12 mouse cellular contexts compared by ENCODE assay signal in genomic region chr14:54569451-54570392, GRCm38 (mm10). TPM values are rescaled to one million over a fixed set of nuclear protein-coding genes. Genes with fewer than 3 reads are reported as not detected.
DNase-seq lines count a peak whose midpoint lies in the region; ATAC-seq and TF ChIP-seq lines count a peak whose summit lies in the region.
"Had no signal": no experiment of that assay in that cellular context is flagged by ENCODE, and none has a peak within 500 bp of the region (broad histone marks: within the 10 kb centered on the region; RNA-seq: fewer than 3 reads in every experiment).

No protein-coding gene starts in this region.

- ATAC-seq in lung, embryonic 14.5 days (ENCODE audit: insufficient read depth) = no peak
- ATAC-seq in neural tube, embryonic 13.5 days (ENCODE audit: low read depth) = no peak
- ATAC-seq: inflammation-experienced regulatory T-cells, adult 6 months had no signal

- peak; percentile 43 for DNase-seq in embryo, embryonic 10.5 days (ENCODE audit: low spot score)
- DNase-seq in embryo, embryonic 10 days (ENCODE audit: low spot score) = no peak
- no peak for DNase-seq in lung, embryonic 14.5 days
- no peak for DNase-seq in lung, postnatal 14 days
- DNase-seq in heart, postnatal 25 days (ENCODE audit: low spot score) = peak; percentile 33
- DNase-seq in ovary, postnatal 36 days (ENCODE audit: low spot score) = no peak
- no peak for DNase-seq in cerebellum, adult 9-10 months

- H3K27me3 ChIP-seq in lung, embryonic 14.5 days (ENCODE audit: insufficient read depth, low read length) = no peaks in the 10 kb centered on the region
- H3K27me3 ChIP-seq in neural tube, embryonic 13.5 days = peaks cover 12% of the 10 kb centered on the region

- no peak overlapping the region for H3K4me3 ChIP-seq in lung, embryonic 14.5 days (ENCODE audit: low read depth, low read length)
- H3K4me3 ChIP-seq in neural tube, embryonic 13.5 days = no peak overlapping the region

- H3K4me1 ChIP-seq in lung, embryonic 14.5 days (ENCODE audit: insufficient read depth) = peaks cover 15% of the 10 kb centered on the region
- peaks cover 43% of the 10 kb centered on the region for H3K4me1 ChIP-seq in neural tube, embryonic 13.5 days (replicated peaks)

- H3K4me2 ChIP-seq in lung, embryonic 14.5 days = no peak overlapping the region
- no peak overlapping the region for H3K4me2 ChIP-seq in neural tube, embryonic 13.5 days

- H3K9me3 ChIP-seq in lung, embryonic 14.5 days (ENCODE audit: low read depth, low read length) = no peaks in the 10 kb centered on the region
- H3K9me3 ChIP-seq in neural tube, embryonic 13.5 days = no peaks in the 10 kb centered on the region

- H3K9ac ChIP-seq in lung, embryonic 14.5 days = no peak overlapping the region
- 0 out of 2 replicates have a peak overlapping the region, but pooled peaks have one; percentile 31 for H3K9ac ChIP-seq in neural tube, embryonic 13.5 days

- intact Hi-C loops in heart, postnatal 25 days (cut with DNase I) = loop anchor here (1.0 to 10.0 kb wide), 3 partner anchors 72 to 345 kb away; partner anchors contain the start of genes Cdh24 and Gm29776

- no peak for TF ChIP-seq CTCF in lung, embryonic 14.5 days (IDR thresholded peaks at IDR 0.05; ENCODE audit: low read depth)

- H3K36me3 ChIP-seq in lung, embryonic 14.5 days (ENCODE audit: insufficient read depth) = peaks cover 79% of the 10 kb centered on the region
- H3K36me3 ChIP-seq in neural tube, embryonic 13.5 days = peaks cover 17% of the 10 kb centered on the region

- H3K27ac ChIP-seq in lung, embryonic 14.5 days (ENCODE audit: low read depth) = peak overlapping the region; percentile 21; the same call in 1 of the 2 replicates
- no peak overlapping the region for H3K27ac ChIP-seq in neural tube, embryonic 13.5 days (replicated peaks)

- WGBS in lung, embryonic 14.5 days = 58% methylated on average over 17 of the region's 17 CpGs
- WGBS in neural tube, embryonic 13.5 days = 68% methylated on average over 17 of the region's 17 CpGs

RNA-seq across cellular contexts. Expression of gene Ajuba, which starts 7.6 kb away (rescaled TPM):
- 37.8 and 43.6 TPM in 2 replicates for polyA plus RNA-seq in lung, embryonic 14.5 days (2014; fragmentation: Nextera tagmentation; extraction: Ambion mirVana)
- total RNA-seq in heart, postnatal 25 days (2021) = 1 to 10 TPM; 6.0 to 6.5 TPM
- polyA plus RNA-seq in neural tube, embryonic 13.5 days (2015; fragmentation: Nextera tagmentation; extraction: Ambion mirVana) = 11.3 and 15.5 TPM in 2 replicates

RNA-seq across cellular contexts. Expression of gene Haus4, which starts 15.3 kb away (rescaled TPM):
- 53.0 and 60.3 TPM in 2 replicates for polyA plus RNA-seq in lung, embryonic 14.5 days (2014; fragmentation: Nextera tagmentation; extraction: Ambion mirVana)
- total RNA-seq in heart, postnatal 25 days (2021) = 1 to 10 TPM; 3.2 to 3.6 TPM
- polyA plus RNA-seq in neural tube, embryonic 13.5 days (2015; fragmentation: Nextera tagmentation; extraction: Ambion mirVana) = 26.3 and 28.6 TPM in 2 replicates

RNA-seq across cellular contexts. Expression of gene 4931414P19Rik, which starts 36.1 kb away (rescaled TPM):
- polyA plus RNA-seq in lung, embryonic 14.5 days (2014; fragmentation: Nextera tagmentation; extraction: Ambion mirVana) = 8.3 and 9.4 TPM in 2 replicates
- total RNA-seq in heart, postnatal 25 days (2021) = 1 to 10 TPM; 3.7 to 4.0 TPM
- polyA plus RNA-seq in neural tube, embryonic 13.5 days (2015; fragmentation: Nextera tagmentation; extraction: Ambion mirVana) = 7.6 and 8.3 TPM in 2 replicates

RNA-seq across cellular contexts. Expression of gene Psmb5, which starts 48.1 kb away (rescaled TPM):
- 374 and 393 TPM in 2 replicates for polyA plus RNA-seq in lung, embryonic 14.5 days (2014; fragmentation: Nextera tagmentation; extraction: Ambion mirVana)
- 100 to 1,000 TPM; 195 to 201 TPM for total RNA-seq in heart, postnatal 25 days (2021)
- polyA plus RNA-seq in neural tube, embryonic 13.5 days (2015; fragmentation: Nextera tagmentation; extraction: Ambion mirVana) = 466 and 501 TPM in 2 replicates

RNA-seq across cellular contexts. Expression of gene Psmb11, which starts 51.5 kb away (rescaled TPM):
- not detected in 2 replicates for polyA plus RNA-seq in lung, embryonic 14.5 days (2014; fragmentation: Nextera tagmentation; extraction: Ambion mirVana)
- not detected for total RNA-seq in heart, postnatal 25 days (2021)
- 0.07 TPM in 1 of 2 replicates, not detected in the other for polyA plus RNA-seq in neural tube, embryonic 13.5 days (2015; fragmentation: Nextera tagmentation; extraction: Ambion mirVana)
- total RNA-seq: megakaryocyte, adult 5-6 weeks had no signal
- polyA plus RNA-seq: embryonic facial prominence, embryonic 14.5 days; inflammation-experienced regulatory T-cells, adult 6 months; small intestine, adult 2 months had no signal

Comparison
In these comparisons a context has a peak if more than half of its experiments do, and no peak if none do; other contexts are left out.
1. DNase-seq: peak in embryo, embryonic 10.5 days (single experiment) and heart, postnatal 25 days (single experiment); none in embryo, embryonic 10 days (single experiment), lung, embryonic 14.5 days (single experiment), lung, postnatal 14 days (single experiment), ovary, postnatal 36 days (single experiment) and cerebellum, adult 9-10 months (single experiment).